Mouse (Mus musculus) embryonic fibroblast, embryonic 13.5 days (primary cell): ENCODE data around the gene Dcaf17.

Source experiments
- CTCF ChIP-seq: IDR thresholded peaks from 2 replicates; pipeline ENCODE4 v1.5.1; 2011; ENCODE audit warnings: mild to moderate bottlenecking, control low read depth, low read length, moderate library complexity, borderline replicate concordance; ENCODE audit not compliant: insufficient read depth
- POLR2A ChIP-seq: IDR thresholded peaks from 2 replicates; pipeline ENCODE4 v1.6.1; 2011; ENCODE audit warnings: low read depth, mild to moderate bottlenecking, control low read depth, low read length, moderate library complexity

DNA sequence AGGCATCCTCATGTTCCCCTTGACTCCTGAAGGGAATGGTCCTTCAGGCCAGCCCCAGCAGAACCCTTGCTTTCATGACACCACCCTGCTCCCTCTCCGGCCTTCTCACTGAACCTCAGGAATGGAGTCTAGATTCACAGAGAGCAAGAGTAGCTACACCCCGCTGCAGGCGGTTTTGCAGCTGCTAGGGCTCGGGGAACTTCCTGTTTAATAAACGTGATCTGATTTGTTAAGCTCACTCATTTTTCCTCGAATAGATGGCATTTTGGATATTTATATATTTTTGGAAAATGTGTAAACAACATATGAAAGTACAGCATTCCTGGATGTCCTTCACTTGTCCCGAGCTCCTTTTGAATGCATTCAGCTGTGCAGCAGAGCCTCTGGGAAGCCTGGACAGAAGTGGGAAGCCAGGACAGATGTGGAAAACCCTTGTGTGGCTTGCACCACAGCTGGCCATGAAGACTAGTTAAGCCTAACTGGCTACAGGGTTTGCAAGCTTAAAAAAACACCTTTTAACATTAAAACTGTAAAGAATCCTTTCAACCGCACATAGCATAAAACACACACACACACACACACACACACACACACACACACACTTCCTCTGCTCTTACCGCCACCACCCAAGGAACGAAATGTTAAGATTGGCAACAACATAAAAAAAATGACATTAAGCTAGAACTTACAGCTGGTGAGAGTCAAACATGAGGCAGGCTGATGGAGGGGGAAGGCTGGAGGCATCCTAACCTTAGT, 72.8 kb downstream of the Dcaf17 start:
- TF ChIP-seq POLR2A (no peak), CTCF (no peak)
